Mouse (Mus musculus) cerebellum, adult 11 months (tissue): ENCODE measurements around the gene Gdf9.
A peak's percentile ranks its signal among the peaks of the same experiment; 100 is the strongest.

Source experiments
- DNase-seq: peaks from one replicate; pipeline ENCODE4 v3.0.0; 2022

The Gdf9 gene

GRCm38 (mm10) chr11:53446183-53446582, 15.4 kb downstream of the Gdf9 start:
- no peak for DNase-seq

GRCm38 (mm10) chr11:53447996-53448395, 17.2 kb downstream of the Gdf9 start:
- DNase-seq, result no peak

GRCm38 (mm10) chr11:53448529-53448928, 17.7 kb downstream of the Gdf9 start:
- DNase-seq, result peak; percentile 89

GRCm38 (mm10) chr11:53450070-53450705, 19.4 kb downstream of the Gdf9 start:
- no peak for DNase-seq

GRCm38 (mm10) chr11:53451361-53451760, 20.5 kb downstream of the Gdf9 start:
- DNase-seq, result no peak

- DNase-seq, result no peak
These were observed 21.6 kb downstream of the Gdf9 start for GRCm38 (mm10) chr11:53452396-53452795.

GRCm38 (mm10) chr11:53453031-53453430, 22.2 kb downstream of the Gdf9 start:
- no peak for DNase-seq

GRCm38 (mm10) chr11:53456474-53457371, 25.9 kb downstream of the Gdf9 start, which contains the start of the genes Gm10447 and Shroom1:
Gene Gm10447 (minus strand): TSS chr11:53457110.
Gene Shroom1 (plus strand): TSS chr11:53457205.
- DNase-seq, result no peak

- DNase-seq, result no peak
These were observed 26.6 kb downstream of the Gdf9 start for GRCm38 (mm10) chr11:53457372-53457954.

- no peak for DNase-seq
These were observed 28.2 kb downstream of the Gdf9 start for GRCm38 (mm10) chr11:53458996-53459395.

GRCm38 (mm10) chr11:53460192-53460591, 29.4 kb downstream of the Gdf9 start:
- DNase-seq, result no peak

- DNase-seq, result no peak
These were observed 30.9 kb downstream of the Gdf9 start for GRCm38 (mm10) chr11:53461727-53462126.

GRCm38 (mm10) chr11:53463551-53464424, 33.0 kb downstream of the Gdf9 start:
- no peak for DNase-seq

- DNase-seq, result peak; percentile 86
These were observed 35.6 kb downstream of the Gdf9 start for GRCm38 (mm10) chr11:53466231-53466971.

- DNase-seq, result no peak
These were observed 38.6 kb downstream of the Gdf9 start for GRCm38 (mm10) chr11:53469294-53469967.

- DNase-seq, result peak; percentile 92
These were observed 39.3 kb downstream of the Gdf9 start, which contains the start of gene Gm9837 for GRCm38 (mm10) chr11:53469968-53470695. Gene Gm9837 (minus strand): TSS chr11:53470479.

- DNase-seq, result no peak
These were observed 41.9 kb downstream of the Gdf9 start for GRCm38 (mm10) chr11:53472709-53473108.

- no peak for DNase-seq
These were observed 44.8 kb downstream of the Gdf9 start for GRCm38 (mm10) chr11:53475620-53476019.

GRCm38 (mm10) chr11:53477833-53478232, 47.0 kb downstream of the Gdf9 start:
- DNase-seq, result no peak

- DNase-seq, result peak; percentile 54
These were observed 47.8 kb downstream of the Gdf9 start for GRCm38 (mm10) chr11:53478383-53479170.
